In the genomic region with DNA sequence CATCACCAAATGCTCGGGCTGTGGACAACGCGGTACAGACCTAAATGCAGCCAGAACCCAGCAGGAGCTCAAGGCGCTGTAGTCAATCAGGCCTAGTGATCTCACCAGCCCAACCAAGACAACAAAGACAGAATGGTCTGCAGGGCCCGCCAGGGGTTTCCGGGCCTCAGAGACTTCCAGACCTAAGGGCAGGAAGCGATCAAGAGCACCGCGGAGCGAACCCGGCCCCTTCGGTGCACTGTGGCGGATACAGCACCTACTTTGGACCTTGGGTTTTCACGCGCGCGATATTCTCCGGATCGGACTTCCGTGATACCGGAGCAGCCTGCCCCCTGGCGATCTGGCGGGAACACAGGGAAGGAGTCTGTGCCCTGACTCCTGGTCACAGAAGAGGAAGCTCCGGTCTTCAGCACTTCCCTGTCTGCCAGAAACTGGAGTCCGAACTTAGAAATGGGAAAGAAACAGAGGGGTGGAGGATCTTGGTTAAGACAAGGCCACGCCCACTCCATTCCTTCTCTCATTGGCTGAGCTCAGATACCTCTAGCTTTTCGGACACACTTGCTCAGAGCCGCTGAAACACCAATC, we compare ENCODE assay signal across 8 mouse cellular contexts. TPM values are rescaled to one million over a fixed set of nuclear protein-coding genes. Genes with fewer than 3 reads are reported as not detected.
A peak's percentile ranks its signal among the peaks of the same experiment; 100 is the strongest.
DNase-seq lines count a peak whose midpoint lies in the region; ATAC-seq and TF ChIP-seq lines count a peak whose summit lies in the region.

Accs (minus strand) TSS at position 439 of the 585 bp plus-strand sequence.

- H3K9me3 ChIP-seq in embryonic facial prominence, embryonic 14.5 days (ENCODE audit: control insufficient read depth, low read length) = no peaks in the 10 kb centered on the region
- no peaks in the 10 kb centered on the region for H3K9me3 ChIP-seq in limb, embryonic 14.5 days (ENCODE audit: control insufficient read depth, low read length)
- H3K9me3 ChIP-seq in midbrain, embryonic 16.5 days (replicated peaks; ENCODE audit: control insufficient read depth, low read length, poor library complexity, severe bottlenecking) = no peaks in the 10 kb centered on the region

- H3K4me3 ChIP-seq in bone marrow, adult 2 months (replicated peaks; ENCODE audit: control insufficient read depth, low read depth, low read length) = peak within 1 kb of the TSS; percentile 81
- H3K4me3 ChIP-seq in embryonic facial prominence, embryonic 14.5 days (ENCODE audit: low read depth, low read length) = peak within 1 kb of the TSS; percentile 47
- peak within 1 kb of the TSS; percentile 61 for H3K4me3 ChIP-seq in limb, embryonic 14.5 days (replicated peaks; ENCODE audit: low read length)
- peak within 1 kb of the TSS; percentile 59 for H3K4me3 ChIP-seq in midbrain, embryonic 16.5 days (ENCODE audit: low read depth, low read length)
- H3K4me3 ChIP-seq in spleen, adult 2 months (ENCODE audit: extremely low read depth, insufficient read depth, insufficient read length) = peak within 1 kb of the TSS; percentile 80

- peak; percentile 88 for ATAC-seq in embryonic facial prominence, embryonic 14.5 days (ENCODE audit: low read depth)
- peak; percentile 89 for ATAC-seq in limb, embryonic 14.5 days (ENCODE audit: low FRiP score, low read depth)
- peak; percentile 81 for ATAC-seq in midbrain, embryonic 16.5 days

- TF ChIP-seq CTCF in bone marrow, adult 2 months (IDR thresholded peaks at IDR 0.05; ENCODE audit: control insufficient read depth, insufficient read depth, low read length) = peak; percentile 36; the same call in 1 of the 2 replicates
- 0 out of 2 replicates have a peak, but pooled peaks have one; percentile 21 for TF ChIP-seq CTCF in spleen, adult 2 months (IDR thresholded peaks at IDR 0.05; ENCODE audit: extremely low read depth, insufficient read depth, insufficient read length, insufficient replicate concordance)

- peak within 1 kb of the TSS; percentile 71 for H3K9ac ChIP-seq in embryonic facial prominence, embryonic 14.5 days (ENCODE audit: low read depth, low read length)
- H3K9ac ChIP-seq in limb, embryonic 14.5 days (ENCODE audit: low read depth, low read length, severe bottlenecking) = peak within 1 kb of the TSS; percentile 69
- H3K9ac ChIP-seq in midbrain, embryonic 16.5 days (ENCODE audit: low read depth, low read length) = peak within 1 kb of the TSS; percentile 88

- H3K4me1 ChIP-seq in bone marrow, adult 2 months (ENCODE audit: control insufficient read depth, insufficient read depth, low read length) = no peaks in the 10 kb centered on the region
- peaks cover 21% of the 10 kb centered on the region for H3K4me1 ChIP-seq in embryonic facial prominence, embryonic 14.5 days (ENCODE audit: control insufficient read depth, insufficient read depth, low read length)
- H3K4me1 ChIP-seq in limb, embryonic 14.5 days (ENCODE audit: control insufficient read depth, insufficient read depth, low read length) = peaks cover 11% of the 10 kb centered on the region
- H3K4me1 ChIP-seq in midbrain, embryonic 16.5 days (ENCODE audit: control insufficient read depth, insufficient read depth, low read length) = peaks cover 10% of the 10 kb centered on the region
- H3K4me1 ChIP-seq in spleen, adult 2 months (ENCODE audit: control insufficient read depth, insufficient read depth, insufficient read length) = no peaks in the 10 kb centered on the region; the same call in 1 of the 2 replicates

- peaks cover 7% of the 10 kb centered on the region; the same call in 1 of the 2 replicates for H3K36me3 ChIP-seq in embryonic facial prominence, embryonic 14.5 days (ENCODE audit: control insufficient read depth, insufficient read depth, low read length)
- peaks cover 2% of the 10 kb centered on the region for H3K36me3 ChIP-seq in limb, embryonic 14.5 days (ENCODE audit: control insufficient read depth, insufficient read depth, low read length)
- H3K36me3 ChIP-seq in midbrain, embryonic 16.5 days (ENCODE audit: control insufficient read depth, insufficient read depth, low read length) = no peaks in the 10 kb centered on the region
- H3K36me3 ChIP-seq in spleen, adult 2 months (ENCODE audit: control insufficient read depth, insufficient read depth, low read length) = 0 out of 2 replicates have a peak, but pooled peaks cover 2% of the 10 kb centered on the region

- H3K4me2 ChIP-seq in embryonic facial prominence, embryonic 14.5 days (ENCODE audit: low read depth, low read length) = peak within 1 kb of the TSS; percentile 83
- H3K4me2 ChIP-seq in limb, embryonic 14.5 days (replicated peaks; ENCODE audit: low read depth, low read length, severe bottlenecking) = peak within 1 kb of the TSS; percentile 75
- H3K4me2 ChIP-seq in midbrain, embryonic 16.5 days (ENCODE audit: low read length) = peak within 1 kb of the TSS; percentile 79

- WGBS in bone marrow, adult 2 months = under 1% methylated on average over 28 of the region's 28 CpGs
- WGBS in embryonic facial prominence, embryonic 14.5 days = under 1% methylated on average over 28 of the region's 28 CpGs
- 0% methylated on average over 28 of the region's 28 CpGs for WGBS in limb, embryonic 14.5 days
- 0% methylated on average over 28 of the region's 28 CpGs for WGBS in midbrain, embryonic 16.5 days
- 1% methylated on average over 28 of the region's 28 CpGs for WGBS in spleen, adult 2 months

- peak; percentile 96 for DNase-seq in 416B (ENCODE audit: low read depth)
- DNase-seq in embryonic facial prominence, embryonic 14.5 days (ENCODE audit: low spot score) = peak; percentile 94
- peak; percentile 80 for DNase-seq in heart, adult 8-10 months (ENCODE audit: low spot score)
- peak; percentile 88 for DNase-seq in kidney, adult 8-10 months
- DNase-seq in limb, embryonic 14.5 days (ENCODE audit: low spot score) = peak; percentile 92
- peak; percentile 47 to 50 for DNase-seq in spleen, adult 2 months (ENCODE audit: low read depth in 1 of 2, low spot score in 2 of 2)

- H3K27ac ChIP-seq in bone marrow, adult 2 months (ENCODE audit: control insufficient read depth, insufficient read depth, low read depth, low read length, poor library complexity) = peak within 1 kb of the TSS; percentile 36
- H3K27ac ChIP-seq in embryonic facial prominence, embryonic 14.5 days (replicated peaks; ENCODE audit: low read depth, low read length) = peak within 1 kb of the TSS; percentile 80
- H3K27ac ChIP-seq in limb, embryonic 14.5 days (replicated peaks; ENCODE audit: low read depth, low read length) = peak within 1 kb of the TSS; percentile 71
- H3K27ac ChIP-seq in midbrain, embryonic 16.5 days (ENCODE audit: low read length) = peak within 1 kb of the TSS; percentile 83
- H3K27ac ChIP-seq in spleen, adult 2 months (ENCODE audit: insufficient read depth, low read length) = peak within 1 kb of the TSS; percentile 68

- no peaks in the 10 kb centered on the region for H3K27me3 ChIP-seq in embryonic facial prominence, embryonic 14.5 days (replicated peaks; ENCODE audit: control insufficient read depth, insufficient read depth, low read length)
- no peaks in the 10 kb centered on the region for H3K27me3 ChIP-seq in limb, embryonic 14.5 days (ENCODE audit: control insufficient read depth, insufficient read depth, low read length)
- H3K27me3 ChIP-seq in midbrain, embryonic 16.5 days (ENCODE audit: control insufficient read depth, insufficient read depth, low read depth, low read length) = no peaks in the 10 kb centered on the region
- H3K27me3 ChIP-seq in spleen, adult 2 months (ENCODE audit: control insufficient read depth, insufficient read depth, low read length) = no peaks in the 10 kb centered on the region

- no peak for TF ChIP-seq POLR2A in bone marrow, adult 2 months (IDR thresholded peaks at IDR 0.05; ENCODE audit: borderline replicate concordance, control insufficient read depth, low read depth, low read length)
- peak; percentile 47; the same call in 1 of the 2 replicates for TF ChIP-seq POLR2A in limb, embryonic 14.5 days (IDR thresholded peaks at IDR 0.05; ENCODE audit: borderline replicate concordance, extremely low read depth, insufficient read depth, insufficient read length)
- TF ChIP-seq POLR2A in spleen, adult 2 months (IDR thresholded peaks at IDR 0.05; ENCODE audit: low read depth, low read length) = no peak

RNA-seq across cellular contexts. Expression of gene Accs, which starts in this region (rescaled TPM):
- polyA plus RNA-seq in bone marrow, adult 2 months (2011; ENCODE audit: insufficient read depth, insufficient read length, low replicate concordance, missing spikeins) = 5.9 and 6.3 TPM in 2 replicates
- polyA plus RNA-seq in embryonic facial prominence, embryonic 14.5 days (2014; fragmentation: Nextera tagmentation; extraction: Ambion mirVana) = 5.7 and 7.0 TPM in 2 replicates
- total RNA-seq in heart, adult 8-10 months (2022) = 1 to 10 TPM; 4.1 to 9.5 (median 5.7) TPM
- 28.6 and 32.3 TPM in 2 replicates for polyA plus RNA-seq in limb, embryonic 14.5 days (2012; rRNA removed)
- polyA plus RNA-seq in limb, embryonic 14.5 days (2014; fragmentation: Nextera tagmentation; extraction: Ambion mirVana) = 8.2 and 8.3 TPM in 2 replicates
- polyA plus RNA-seq in midbrain, embryonic 16.5 days (2015; fragmentation: Nextera tagmentation; extraction: Ambion mirVana) = 4.3 and 4.5 TPM in 2 replicates
- polyA plus RNA-seq in spleen, adult 2 months (2012; rRNA removed) = 16.4 and 19.5 TPM in 2 replicates

Comparison
In these comparisons a context has a peak if more than half of its experiments do, and no peak if none do; other contexts are left out.
1. Peak in every context shown above with its lines: DNase-seq, ATAC-seq, H3K4me3 ChIP-seq and H3K27ac ChIP-seq.